Mouse (Mus musculus) heart, embryonic 14.5 days (tissue): Measurements from ENCODE around the gene Stx1a. TPM values are rescaled to one million over a fixed set of nuclear protein-coding genes. Genes with fewer than 3 reads are reported as not detected.
A peak's percentile ranks its signal among the peaks of the same experiment; 100 is the strongest.

ENCODE experiments used
- ATAC-seq: fragments of 200-750 bp; cut with Nextera tagmentation; 2 replicates; pipeline ENCODE4 v1.8.0; 2017; ENCODE audit warnings: low read depth, moderate TSS enrichment; ENCODE audit not compliant: insufficient number of reproducible peaks, insufficient read depth, low FRiP score
- H3K27ac ChIP-seq, 2 experiments: fragments of 200-500 bp in 1 of 2; fragments of 300-500 bp in 1 of 2; sonication (generic) in 1 of 2; replicated peaks in 1 of 2; 2 replicates each; pipeline ENCODE4 v1.5.1; 2012 to 2014; ENCODE audit warnings: low read depth in 2 of 2, low read length in 2 of 2, control low read depth in 1 of 2, mild to moderate bottlenecking in 1 of 2, mixed read lengths in 1 of 2; ENCODE audit not compliant: control insufficient read depth in 1 of 2, insufficient read depth in 1 of 2
- H3K27me3 ChIP-seq: fragments of 300-500 bp; sonication (generic); 2 replicates; pipeline ENCODE4 v1.6.1; 2014; ENCODE audit warnings: mild to moderate bottlenecking, low read length, control low read depth; ENCODE audit not compliant: control insufficient read depth, insufficient read depth
- H3K36me3 ChIP-seq: fragments of 300-500 bp; sonication (generic); 2 replicates; pipeline ENCODE4 v1.6.1; 2014; ENCODE audit warnings: mild to moderate bottlenecking, control low read depth, low read length, mixed read lengths; ENCODE audit not compliant: control insufficient read depth, insufficient read depth
- H3K4me1 ChIP-seq, 2 experiments: fragments of 200-500 bp in 1 of 2; fragments of 300-500 bp in 1 of 2; sonication (generic) in 1 of 2; 2 replicates each; pipeline ENCODE4 v1.6.1; 2012 to 2014; ENCODE audit warnings: low read length in 2 of 2, control low read depth in 1 of 2, mixed read lengths in 1 of 2; ENCODE audit not compliant: control insufficient read depth in 2 of 2, insufficient read depth in 2 of 2
- H3K4me2 ChIP-seq: fragments of 300-500 bp; sonication (generic); 2 replicates; pipeline ENCODE4 v1.6.1; 2014; ENCODE audit warnings: mild to moderate bottlenecking, low read length
- H3K4me3 ChIP-seq, 2 experiments: fragments of 200-500 bp in 1 of 2; fragments of 300-500 bp in 1 of 2; sonication (generic) in 1 of 2; 2 replicates each; pipeline ENCODE4 v1.5.1; 2012 to 2014; ENCODE audit warnings: low read length in 2 of 2, mild to moderate bottlenecking in 2 of 2, control low read depth in 1 of 2, low read depth in 1 of 2, moderate library complexity in 1 of 2; ENCODE audit not compliant: control insufficient read depth in 1 of 2, insufficient read depth in 1 of 2
- H3K9ac ChIP-seq: fragments of 300-500 bp; sonication (generic); 2 replicates; pipeline ENCODE4 v1.6.1; 2014; ENCODE audit warnings: mild to moderate bottlenecking, low read length
- H3K9me3 ChIP-seq: fragments of 300-500 bp; sonication (generic); 2 replicates; pipeline ENCODE4 v1.6.1; 2016; ENCODE audit warnings: low read length, control low read depth; ENCODE audit not compliant: control insufficient read depth
- WGBS: fragments of 180-500 bp; shearing (Covaris S2); extraction: QIAGEN DNeasy Blood & Tissue Kit; methylation state at CpG from one replicate; pipeline ENCODE4 v1.1.7; 2014; 5-methylcytosine and 5-hydroxymethylcytosine counted together
- polyA plus RNA-seq: library from polyadenylated mRNA; unstranded; fragments of >200 nt; fragmentation: Nextera tagmentation; extraction: Ambion mirVana; gene quantifications from 2 replicates; pipeline ENCODE4 v1.2.1, GENCODE M21; 2014

Gene Stx1a
- polyA plus RNA-seq, 1 experiment from 2014 or later, result 6.4 TPM

- peak; percentile 87 for ATAC-seq
- Histone ChIP-seq H3K27me3 (no peaks in the 10 kb centered on the region), H3K9ac (peak within 1 kb of the TSS; percentile 83), H3K36me3 (peaks cover 13% of the 10 kb centered on the region), H3K4me3 (peak within 1 kb of the TSS; percentile 66 to 71), H3K9me3 (no peaks in the 10 kb centered on the region), H3K4me2 (peak within 1 kb of the TSS; percentile 91), H3K4me1 (peaks cover 10 to 19% of the 10 kb centered on the region in 2 experiments), H3K27ac (peak within 1 kb of the TSS; percentile 98)
- under 1% methylated on average over 52 of the region's 52 CpGs for WGBS
These were observed 14.4 kb upstream of the Stx1a start, which contains the start of gene Abhd11 for GRCm38 (mm10) chr5:135008671-135009589. Gene Abhd11, plus strand, starts transcription at chr5:135009152.

- peak; percentile 78 for ATAC-seq
- WGBS, result under 1% methylated on average over 37 of the region's 37 CpGs
These were observed 13.5 kb upstream of the Stx1a start for GRCm38 (mm10) chr5:135009590-135010319.

GRCm38 (mm10) chr5:135010320-135010709, 13.0 kb upstream of the Stx1a start:
- no peaks in the 10 kb centered on the region for H3K27me3 ChIP-seq
- 55% methylated on average over 7 of the region's 7 CpGs for WGBS
- H3K9ac ChIP-seq, result peak overlapping the region; percentile 83
- peaks cover 10 to 19% of the 10 kb centered on the region in 2 experiments for H3K4me1 ChIP-seq
- no peak for ATAC-seq
- H3K4me3 ChIP-seq, result peak overlapping the region; percentile 66 to 71; a peak in 3 of 4 replicates
- H3K27ac ChIP-seq, result peak overlapping the region; percentile 52 to 98
- peaks cover 13% of the 10 kb centered on the region for H3K36me3 ChIP-seq
- H3K9me3 ChIP-seq, result no peaks in the 10 kb centered on the region
- H3K4me2 ChIP-seq, result peak overlapping the region; percentile 91

More at GRCm38 (mm10) chr5:135009590-135010319, 13.5 kb upstream of the Stx1a start:
- no peaks in the 10 kb centered on the region for H3K9me3 ChIP-seq
- H3K4me3 ChIP-seq, result peak overlapping the region; percentile 66 to 71
- no peaks in the 10 kb centered on the region for H3K27me3 ChIP-seq
- H3K27ac ChIP-seq, result peak overlapping the region; percentile 98
- H3K4me2 ChIP-seq, result peak overlapping the region; percentile 91
- peak overlapping the region; percentile 83 for H3K9ac ChIP-seq
- H3K36me3 ChIP-seq, result peaks cover 13% of the 10 kb centered on the region
- H3K4me1 ChIP-seq, result peaks cover 10 to 19% of the 10 kb centered on the region in 2 experiments

- no peaks in the 10 kb centered on the region for H3K9me3 ChIP-seq
- no peak overlapping the region for H3K27ac ChIP-seq
- peaks cover 13% of the 10 kb centered on the region for H3K36me3 ChIP-seq
- no peaks in the 10 kb centered on the region for H3K27me3 ChIP-seq
- WGBS, result 83% methylated on average over 25 of the region's 25 CpGs
- H3K4me3 ChIP-seq, result no peak overlapping the region
- H3K4me2 ChIP-seq, result no peak overlapping the region; the same call in 1 of the 2 replicates
- H3K9ac ChIP-seq, result no peak overlapping the region
- H3K4me1 ChIP-seq, result peaks cover 10 to 22% of the 10 kb centered on the region in 2 experiments
- ATAC-seq, result no peak
These were observed 12.2 kb upstream of the Stx1a start for GRCm38 (mm10) chr5:135010841-135011743.

- Histone ChIP-seq H3K4me2 (peak overlapping the region; percentile 24), H3K4me1 (peaks cover 10 to 22% of the 10 kb centered on the region in 2 experiments), H3K4me3 (no peak overlapping the region), H3K9ac (peak overlapping the region; percentile 18; the same call in 1 of the 2 replicates), H3K9me3 (no peaks in the 10 kb centered on the region), H3K27ac (0 out of 4 replicates have a peak overlapping the region, but pooled peaks of 1 of the 2 experiments have one; percentile 10), H3K36me3 (peaks cover 13% of the 10 kb centered on the region), H3K27me3 (no peaks in the 10 kb centered on the region)
- WGBS, result 44% methylated on average over 26 of the region's 26 CpGs
- no peak for ATAC-seq
These were observed 11.3 kb upstream of the Stx1a start for GRCm38 (mm10) chr5:135011809-135012613.

- Histone ChIP-seq H3K36me3 (peaks cover 13% of the 10 kb centered on the region), H3K9me3 (no peaks in the 10 kb centered on the region), H3K4me2 (peak overlapping the region; percentile 24), H3K4me3 (no peak overlapping the region), H3K4me1 (peaks cover 10 to 22% of the 10 kb centered on the region in 2 experiments), H3K27me3 (no peaks in the 10 kb centered on the region), H3K9ac (0 out of 2 replicates have a peak overlapping the region, but pooled peaks have one; percentile 18), H3K27ac (0 out of 4 replicates have a peak overlapping the region, but pooled peaks of 1 of the 2 experiments have one; percentile 10)
- WGBS, result 12% methylated on average over 16 of the region's 16 CpGs
- ATAC-seq, result no peak
These were observed 10.4 kb upstream of the Stx1a start for GRCm38 (mm10) chr5:135012671-135013441.
